8 mouse cellular contexts compared by ENCODE assay signal in the genomic region with DNA sequence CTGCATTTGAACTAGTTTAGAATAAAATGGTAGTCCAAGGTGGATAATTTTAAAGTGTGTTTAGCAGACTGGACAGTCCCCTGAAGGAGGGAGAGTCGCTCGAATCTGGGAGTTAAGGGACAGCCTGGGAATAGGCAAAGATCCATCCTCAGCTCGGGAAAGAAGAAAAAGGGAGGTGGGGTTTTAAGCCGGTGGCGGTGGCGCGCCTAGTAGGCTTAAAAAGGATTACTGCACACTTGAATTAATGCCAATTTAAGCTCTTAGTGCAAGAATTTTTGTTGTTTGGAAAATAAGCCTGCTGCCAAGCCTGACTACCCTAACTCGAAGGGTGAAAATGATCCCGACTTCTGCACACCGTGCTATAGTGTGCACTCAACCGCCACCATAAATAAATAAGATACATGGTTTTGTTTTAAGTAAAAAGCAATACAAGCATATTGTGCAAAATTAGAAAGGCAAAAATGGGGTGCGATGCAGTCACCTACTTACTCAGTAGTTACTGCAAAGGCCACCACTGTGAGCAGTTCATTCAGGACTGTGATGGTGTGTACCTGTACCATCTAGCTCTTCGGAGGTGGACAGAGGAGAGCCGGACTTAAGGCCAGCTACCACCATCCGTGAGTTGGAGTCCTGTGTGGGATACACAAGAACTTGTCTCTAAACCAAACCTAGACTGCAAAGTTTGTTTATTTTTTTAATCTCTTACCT. TPM values are rescaled to one million over a fixed set of nuclear protein-coding genes. Genes with fewer than 3 reads are reported as not detected.
DNase-seq lines count a peak whose midpoint lies in the region; ATAC-seq and TF ChIP-seq lines count a peak whose summit lies in the region.

No protein-coding gene starts in this region.

- peak overlapping the region; percentile 99 for H3K4me2 ChIP-seq in lung, embryonic 14.5 days
- H3K4me2 ChIP-seq in forebrain, embryonic 13.5 days = peak overlapping the region; percentile 96
- H3K4me2 ChIP-seq in intestine, postnatal 0 days (replicated peaks; ENCODE audit: low read depth) = peak overlapping the region; percentile 94
- peak overlapping the region; percentile 96 for H3K4me2 ChIP-seq in midbrain, embryonic 11.5 days

- H3K4me1 ChIP-seq in lung, embryonic 14.5 days (ENCODE audit: insufficient read depth) = peaks cover 18% of the 10 kb centered on the region
- peaks cover 40% of the 10 kb centered on the region for H3K4me1 ChIP-seq in forebrain, embryonic 13.5 days
- peaks cover 29% of the 10 kb centered on the region for H3K4me1 ChIP-seq in intestine, postnatal 0 days (replicated peaks; ENCODE audit: control insufficient read depth, insufficient read depth, low read length)
- peaks cover 19% of the 10 kb centered on the region for H3K4me1 ChIP-seq in midbrain, embryonic 11.5 days (ENCODE audit: control insufficient read depth, insufficient read depth, low read length)

- WGBS in lung, embryonic 14.5 days = 27% methylated on average over 15 of the region's 15 CpGs
- WGBS in forebrain, embryonic 13.5 days = 17% methylated on average over 15 of the region's 15 CpGs
- 28% methylated on average over 15 of the region's 15 CpGs for WGBS in intestine, postnatal 0 days
- WGBS in midbrain, embryonic 11.5 days = 27% methylated on average over 15 of the region's 15 CpGs

- no peaks in the 10 kb centered on the region for H3K36me3 ChIP-seq in lung, embryonic 14.5 days (ENCODE audit: insufficient read depth)
- H3K36me3 ChIP-seq in forebrain, embryonic 13.5 days (ENCODE audit: poor library complexity, severe bottlenecking) = no peaks in the 10 kb centered on the region
- no peaks in the 10 kb centered on the region for H3K36me3 ChIP-seq in intestine, postnatal 0 days (ENCODE audit: control insufficient read depth, insufficient read depth)
- no peaks in the 10 kb centered on the region for H3K36me3 ChIP-seq in midbrain, embryonic 11.5 days (ENCODE audit: control insufficient read depth, insufficient read depth, low read length)

- 0 out of 2 replicates have a peak, but pooled peaks cover 6% of the 10 kb centered on the region for H3K27me3 ChIP-seq in lung, embryonic 14.5 days (ENCODE audit: insufficient read depth, low read length)
- peaks cover 33% of the 10 kb centered on the region for H3K27me3 ChIP-seq in forebrain, embryonic 13.5 days
- H3K27me3 ChIP-seq in intestine, postnatal 0 days (replicated peaks; ENCODE audit: control insufficient read depth, insufficient read depth, low read length) = no peaks in the 10 kb centered on the region
- peaks cover 28% of the 10 kb centered on the region for H3K27me3 ChIP-seq in midbrain, embryonic 11.5 days (ENCODE audit: control insufficient read depth, insufficient read depth, low read length)

- peak; percentile 71 for DNase-seq in lung, embryonic 14.5 days
- no peak for DNase-seq in lung, postnatal 14 days
- DNase-seq in midbrain, embryonic 11.5 days (ENCODE audit: low spot score, missing footprints) = peak; percentile 91
- DNase-seq in cerebellum, adult 9-11 months = no peak
- no peak for DNase-seq in urinary bladder, postnatal 14 days (ENCODE audit: low spot score)
- no peak for DNase-seq in layer of hippocampus, adult 9-11 months

- H3K9ac ChIP-seq in lung, embryonic 14.5 days = peak overlapping the region; percentile 7; the same call in 1 of the 2 replicates
- peak overlapping the region; percentile 68 for H3K9ac ChIP-seq in forebrain, embryonic 13.5 days
- H3K9ac ChIP-seq in intestine, postnatal 0 days (ENCODE audit: low read depth, low read length) = peak overlapping the region; percentile 86
- no peak overlapping the region for H3K9ac ChIP-seq in midbrain, embryonic 11.5 days (ENCODE audit: low read length)

- peak overlapping the region; percentile 94 for H3K27ac ChIP-seq in lung, embryonic 14.5 days (ENCODE audit: low read depth)
- H3K27ac ChIP-seq in forebrain, embryonic 13.5 days = peak overlapping the region; percentile 85
- H3K27ac ChIP-seq in intestine, postnatal 0 days (ENCODE audit: low read depth, low read length) = peak overlapping the region; percentile 92
- peak overlapping the region; percentile 69; the same call in 1 of the 2 replicates for H3K27ac ChIP-seq in midbrain, embryonic 11.5 days (ENCODE audit: low read depth, low read length)

- TF ChIP-seq CTCF in lung, embryonic 14.5 days (IDR thresholded peaks at IDR 0.05; ENCODE audit: low read depth) = no peak
- no peak for TF ChIP-seq CTCF in intestine, postnatal 0 days (IDR thresholded peaks at IDR 0.05; ENCODE audit: low read depth)

- H3K9me3 ChIP-seq in lung, embryonic 14.5 days (ENCODE audit: low read depth, low read length) = no peaks in the 10 kb centered on the region
- H3K9me3 ChIP-seq in forebrain, embryonic 13.5 days (replicated peaks) = no peaks in the 10 kb centered on the region
- H3K9me3 ChIP-seq in intestine, postnatal 0 days (ENCODE audit: control insufficient read depth) = no peaks in the 10 kb centered on the region
- H3K9me3 ChIP-seq in midbrain, embryonic 11.5 days (ENCODE audit: control insufficient read depth, low read length) = no peaks in the 10 kb centered on the region

- no peak for ATAC-seq in lung, embryonic 14.5 days (ENCODE audit: insufficient read depth)
- ATAC-seq in forebrain, embryonic 13.5 days = peak; percentile 6; the same call in 1 of the 2 replicates
- no peak for ATAC-seq in intestine, postnatal 0 days
- ATAC-seq in midbrain, embryonic 11.5 days (ENCODE audit: low FRiP score) = peak; percentile 15; the same call in 1 of the 2 replicates

- peak overlapping the region; percentile 59 for H3K4me3 ChIP-seq in lung, embryonic 14.5 days (ENCODE audit: low read depth, low read length)
- peak overlapping the region; percentile 51 for H3K4me3 ChIP-seq in forebrain, embryonic 13.5 days
- peak overlapping the region; percentile 83 for H3K4me3 ChIP-seq in intestine, postnatal 0 days (ENCODE audit: low read depth, low read length)
- H3K4me3 ChIP-seq in midbrain, embryonic 11.5 days (ENCODE audit: low read depth, low read length) = peak overlapping the region; percentile 48; the same call in 1 of the 2 replicates

RNA-seq across cellular contexts. Expression of gene Cpt1a, which starts 3.8 kb away (rescaled TPM):
- polyA plus RNA-seq in lung, embryonic 14.5 days (2014; fragmentation: Nextera tagmentation; extraction: Ambion mirVana) = 18.9 and 19.7 TPM in 2 replicates
- 11.0 and 12.2 TPM in 2 replicates for polyA plus RNA-seq in forebrain, embryonic 13.5 days (2015; fragmentation: Nextera tagmentation; extraction: Ambion mirVana)
- 104 and 105 TPM in 2 replicates for polyA plus RNA-seq in intestine, postnatal 0 days (2015; fragmentation: Nextera tagmentation; extraction: Ambion mirVana)
- 8.7 and 11.0 TPM in 2 replicates for polyA plus RNA-seq in midbrain, embryonic 11.5 days (2014; fragmentation: Nextera tagmentation; extraction: Ambion mirVana)

RNA-seq across cellular contexts. Expression of gene Ighmbp2, which starts 43.1 kb away (rescaled TPM):
- polyA plus RNA-seq in lung, embryonic 14.5 days (2014; fragmentation: Nextera tagmentation; extraction: Ambion mirVana) = 9.7 and 9.8 TPM in 2 replicates
- polyA plus RNA-seq in forebrain, embryonic 13.5 days (2015; fragmentation: Nextera tagmentation; extraction: Ambion mirVana) = 10.6 and 12.3 TPM in 2 replicates
- polyA plus RNA-seq in intestine, postnatal 0 days (2015; fragmentation: Nextera tagmentation; extraction: Ambion mirVana) = 3.2 and 3.7 TPM in 2 replicates
- polyA plus RNA-seq in midbrain, embryonic 11.5 days (2014; fragmentation: Nextera tagmentation; extraction: Ambion mirVana) = 5.1 and 6.8 TPM in 2 replicates

RNA-seq across cellular contexts. Expression of gene Mrpl21, which starts 43.2 kb away (rescaled TPM):
- 127 and 130 TPM in 2 replicates for polyA plus RNA-seq in lung, embryonic 14.5 days (2014; fragmentation: Nextera tagmentation; extraction: Ambion mirVana)
- 127 and 133 TPM in 2 replicates for polyA plus RNA-seq in forebrain, embryonic 13.5 days (2015; fragmentation: Nextera tagmentation; extraction: Ambion mirVana)
- polyA plus RNA-seq in intestine, postnatal 0 days (2015; fragmentation: Nextera tagmentation; extraction: Ambion mirVana) = 69.1 and 75.1 TPM in 2 replicates
- 125 and 131 TPM in 2 replicates for polyA plus RNA-seq in midbrain, embryonic 11.5 days (2014; fragmentation: Nextera tagmentation; extraction: Ambion mirVana)

Comparison
In these comparisons a context has a peak if more than half of its experiments do, and no peak if none do; other contexts are left out.
1. DNase-seq: peak in lung, embryonic 14.5 days (single experiment) and midbrain, embryonic 11.5 days (single experiment); none in lung, postnatal 14 days (single experiment), cerebellum, adult 9-11 months (single experiment), urinary bladder, postnatal 14 days (single experiment) and layer of hippocampus, adult 9-11 months (single experiment).
2. ATAC-seq: peak in forebrain, embryonic 13.5 days (single experiment) and midbrain, embryonic 11.5 days (single experiment); none in lung, embryonic 14.5 days (single experiment) and intestine, postnatal 0 days (single experiment).
3. Peak in every context shown above with its lines, with median percentiles within 50 percentile points of each other: H3K27ac ChIP-seq, H3K4me2 ChIP-seq and H3K4me3 ChIP-seq.